Mouse (Mus musculus) thymus, postnatal 25 days (tissue): ENCODE measurements around the gene Il10ra.

Experiments used
- DNase-seq: peaks from one replicate; pipeline ENCODE4 v3.0.0; 2022

Il10ra gene

GRCm38 (mm10) chr9:45255967-45256366 is 13.0 kb downstream of the Il10ra start:
- no peak for DNase-seq

- DNase-seq: no peak
Measured at GRCm38 (mm10) chr9:45255431-45255830, 13.5 kb downstream of the Il10ra start.

GRCm38 (mm10) chr9:45254605-45255004 is 14.3 kb downstream of the Il10ra start:
- DNase-seq: no peak

- DNase-seq: no peak
Measured at GRCm38 (mm10) chr9:45254021-45254420, 14.9 kb downstream of the Il10ra start.

GRCm38 (mm10) chr9:45252395-45252794 is 16.6 kb downstream of the Il10ra start:
- DNase-seq: no peak

- DNase-seq: no peak
Measured at GRCm38 (mm10) chr9:45251990-45252389, 17.0 kb downstream of the Il10ra start.

- peak; percentile 61 for DNase-seq
Measured at GRCm38 (mm10) chr9:45251281-45251680, 17.7 kb downstream of the Il10ra start.

- DNase-seq: peak; percentile 69
Measured at GRCm38 (mm10) chr9:45250306-45250705, 18.6 kb downstream of the Il10ra start.

GRCm38 (mm10) chr9:45247536-45247935 is 21.4 kb downstream of the Il10ra start:
- DNase-seq: peak; percentile 39

- DNase-seq: no peak
Measured at GRCm38 (mm10) chr9:45246060-45246459, 22.9 kb downstream of the Il10ra start.

- DNase-seq: no peak
Measured at GRCm38 (mm10) chr9:45245432-45245831, 23.5 kb downstream of the Il10ra start.

- DNase-seq: no peak
Measured at GRCm38 (mm10) chr9:45241397-45241796, 27.6 kb downstream of the Il10ra start.

- no peak for DNase-seq
Measured at GRCm38 (mm10) chr9:45236744-45237143, 32.2 kb downstream of the Il10ra start.

- no peak for DNase-seq
Measured at GRCm38 (mm10) chr9:45235668-45236227, 33.2 kb downstream of the Il10ra start.

GRCm38 (mm10) chr9:45229359-45229758 is 39.6 kb downstream of the Il10ra start:
- DNase-seq: no peak

GRCm38 (mm10) chr9:45221567-45221966 is 47.4 kb downstream of the Il10ra start:
- peak; percentile 96 for DNase-seq

GRCm38 (mm10) chr9:45219644-45220043 is 49.3 kb downstream of the Il10ra start:
- no peak for DNase-seq

GRCm38 (mm10) chr9:45215526-45216179 is 53.3 kb downstream of the Il10ra start:
- no peak for DNase-seq

- DNase-seq: no peak
Measured at GRCm38 (mm10) chr9:45212001-45212400, 56.9 kb downstream of the Il10ra start.

GRCm38 (mm10) chr9:45207015-45207743 is 61.8 kb downstream of the Il10ra start:
- peak; percentile 51 for DNase-seq

GRCm38 (mm10) chr9:45206121-45206520 is 62.8 kb downstream of the Il10ra start:
- DNase-seq: no peak

- no peak for DNase-seq
Measured at GRCm38 (mm10) chr9:45205143-45205542, 63.8 kb downstream of the Il10ra start.
